Mouse (Mus musculus) liver, embryonic 13.5 days (tissue): Measurements from ENCODE around the gene Ilkap. TPM values are rescaled to one million over a fixed set of nuclear protein-coding genes. Genes with fewer than 3 reads are reported as not detected.

ENCODE experiments used
- ATAC-seq: fragments of 200-750 bp; cut with Nextera tagmentation; 2 replicates; pipeline ENCODE4 v1.8.0; 2017; ENCODE audit warnings: low read depth, mild to moderate bottlenecking, moderate number of reproducible peaks, moderate library complexity
- DNase-seq: peaks from one replicate; pipeline ENCODE4 v3.0.0; 2022
- H3K27ac ChIP-seq: fragments of 300-500 bp; sonication (generic); 2 replicates; pipeline ENCODE4 v1.5.1; 2015; ENCODE audit warnings: moderate library complexity, mild to moderate bottlenecking, inconsistent platforms
- H3K27me3 ChIP-seq: fragments of 300-500 bp; sonication (generic); 2 replicates; pipeline ENCODE4 v1.6.1; 2015; ENCODE audit warnings: mild to moderate bottlenecking, inconsistent platforms
- H3K36me3 ChIP-seq: fragments of 300-500 bp; sonication (generic); 2 replicates; pipeline ENCODE4 v1.6.1; 2015; ENCODE audit warnings: mild to moderate bottlenecking, inconsistent platforms
- H3K4me1 ChIP-seq: fragments of 300-500 bp; sonication (generic); replicated peaks from 2 replicates; pipeline ENCODE4 v1.6.1; 2015; ENCODE audit warnings: inconsistent platforms
- H3K4me2 ChIP-seq: fragments of 300-500 bp; sonication (generic); 2 replicates; pipeline ENCODE4 v1.6.1; 2015; ENCODE audit warnings: inconsistent platforms, mild to moderate bottlenecking, moderate library complexity
- H3K4me3 ChIP-seq: fragments of 300-500 bp; sonication (generic); replicated peaks from 2 replicates; pipeline ENCODE4 v1.5.1; 2015; ENCODE audit warnings: mild to moderate bottlenecking, inconsistent platforms
- H3K9ac ChIP-seq: fragments of 300-500 bp; sonication (generic); 2 replicates; pipeline ENCODE4 v1.6.1; 2015; ENCODE audit warnings: mild to moderate bottlenecking, inconsistent platforms
- H3K9me3 ChIP-seq: fragments of 300-500 bp; sonication (generic); replicated peaks from 2 replicates; pipeline ENCODE4 v1.6.1; 2016; ENCODE audit warnings: inconsistent platforms
- WGBS: fragments of 180-500 bp; shearing (Covaris S2); methylation state at CpG from one replicate; pipeline ENCODE4 v1.1.7; 2015; ENCODE audit not compliant: insufficient replicate concordance; 5-methylcytosine and 5-hydroxymethylcytosine counted together
- polyA plus RNA-seq: library from polyadenylated mRNA; unstranded; fragments of >200 nt; fragmentation: Nextera tagmentation; extraction: Ambion mirVana; gene quantifications from 2 replicates; pipeline ENCODE4 v1.2.1, GENCODE M21; 2015

Ilkap gene
- polyA plus RNA-seq, 1 experiment from 2014 or later: 86.5 TPM

DNA sequence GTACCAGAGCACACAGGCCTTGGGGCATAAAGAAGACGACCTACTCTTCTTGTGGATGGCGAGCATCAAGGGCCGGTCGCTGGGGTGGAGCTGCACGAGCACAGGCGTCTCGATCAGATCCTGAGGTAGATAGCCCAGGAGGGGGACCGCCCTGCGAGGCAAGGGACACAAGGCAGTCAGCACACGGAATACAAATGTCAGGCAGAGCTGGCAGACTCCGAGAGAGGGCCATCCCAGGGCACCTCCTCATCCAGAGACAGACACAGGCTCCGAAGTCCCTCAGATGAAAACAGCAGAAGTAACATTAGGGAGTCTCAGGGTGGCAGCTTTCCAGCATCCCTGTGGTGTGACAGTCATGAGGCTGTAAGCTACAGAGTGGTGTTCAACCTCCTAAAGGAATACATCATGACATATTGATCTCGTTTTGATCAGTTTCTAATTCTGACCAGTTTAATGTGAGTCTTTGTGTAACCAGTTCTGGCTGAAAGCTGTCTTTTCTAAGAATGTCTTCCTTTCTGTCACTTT lies 37.1 kb upstream of the Ilkap start:
- Histone ChIP-seq H3K27me3 (no peaks in the 10 kb centered on the region), H3K9ac (no peak overlapping the region), H3K27ac (no peak overlapping the region), H3K9me3 (no peaks in the 10 kb centered on the region), H3K36me3 (peaks cover 38% of the 10 kb centered on the region), H3K4me1 (peaks cover 13% of the 10 kb centered on the region), H3K4me2 (no peak overlapping the region), H3K4me3 (no peak overlapping the region)
- ATAC-seq (no peak), DNase-seq (no peak)
- WGBS: 72% methylated on average over 13 of the region's 13 CpGs

GRCm38 (mm10) chr1:91434905-91435304 lies 36.3 kb upstream of the Ilkap start:
- H3K9me3 ChIP-seq: no peaks in the 10 kb centered on the region
- H3K4me3 ChIP-seq: no peak overlapping the region
- no peak for ATAC-seq
- 77% methylated on average over 8 of the region's 8 CpGs for WGBS
- peaks cover 13% of the 10 kb centered on the region; the same call in 1 of the 2 replicates for H3K4me1 ChIP-seq
- no peak for DNase-seq
- H3K36me3 ChIP-seq: peaks cover 38% of the 10 kb centered on the region
- no peak overlapping the region for H3K9ac ChIP-seq
- no peaks in the 10 kb centered on the region for H3K27me3 ChIP-seq
- no peak overlapping the region for H3K4me2 ChIP-seq
- no peak overlapping the region for H3K27ac ChIP-seq

- H3K27me3 ChIP-seq: no peaks in the 10 kb centered on the region
- H3K36me3 ChIP-seq: peaks cover 56% of the 10 kb centered on the region
- H3K4me1 ChIP-seq: no peaks in the 10 kb centered on the region
- H3K9me3 ChIP-seq: no peaks in the 10 kb centered on the region
- no peak for DNase-seq
- H3K27ac ChIP-seq: no peak overlapping the region
- no peak overlapping the region for H3K4me3 ChIP-seq
- ATAC-seq: no peak
- H3K4me2 ChIP-seq: no peak overlapping the region
- 66% methylated on average over 7 of the region's 7 CpGs for WGBS
- no peak overlapping the region for H3K9ac ChIP-seq
Measured at GRCm38 (mm10) chr1:91430761-91431160, 32.1 kb upstream of the Ilkap start.

GRCm38 (mm10) chr1:91429212-91429611 lies 30.6 kb upstream of the Ilkap start:
- no peak overlapping the region for H3K27ac ChIP-seq
- no peaks in the 10 kb centered on the region for H3K4me1 ChIP-seq
- H3K36me3 ChIP-seq: peaks cover 43% of the 10 kb centered on the region
- H3K9ac ChIP-seq: no peak overlapping the region
- no peaks in the 10 kb centered on the region for H3K9me3 ChIP-seq
- WGBS: 78% methylated on average over 10 of the region's 10 CpGs
- ATAC-seq (no peak), DNase-seq (no peak)
- no peak overlapping the region for H3K4me2 ChIP-seq
- no peak overlapping the region for H3K4me3 ChIP-seq
- H3K27me3 ChIP-seq: no peaks in the 10 kb centered on the region

- no peak overlapping the region for H3K4me3 ChIP-seq
- H3K4me1 ChIP-seq: no peaks in the 10 kb centered on the region
- no peak overlapping the region for H3K4me2 ChIP-seq
- H3K9me3 ChIP-seq: no peaks in the 10 kb centered on the region
- no peak overlapping the region for H3K27ac ChIP-seq
- peak; percentile 49 for DNase-seq
- WGBS: 46% methylated on average over 4 of the region's 4 CpGs
- peaks cover 46% of the 10 kb centered on the region for H3K36me3 ChIP-seq
- no peaks in the 10 kb centered on the region for H3K27me3 ChIP-seq
- H3K9ac ChIP-seq: no peak overlapping the region
- ATAC-seq: no peak; the same call in 1 of the 2 replicates
Measured at GRCm38 (mm10) chr1:91428614-91429013, 30.0 kb upstream of the Ilkap start.

- Histone ChIP-seq H3K4me1 (no peaks in the 10 kb centered on the region), H3K4me3 (no peak overlapping the region), H3K36me3 (peaks cover 28% of the 10 kb centered on the region), H3K9ac (no peak overlapping the region), H3K4me2 (no peak overlapping the region), H3K9me3 (no peaks in the 10 kb centered on the region), H3K27ac (no peak overlapping the region), H3K27me3 (no peaks in the 10 kb centered on the region)
- no peak for ATAC-seq
- WGBS: 61% methylated on average over 9 of the region's 9 CpGs
- no peak for DNase-seq
Measured at GRCm38 (mm10) chr1:91426397-91426796, 27.8 kb upstream of the Ilkap start.

DNA sequence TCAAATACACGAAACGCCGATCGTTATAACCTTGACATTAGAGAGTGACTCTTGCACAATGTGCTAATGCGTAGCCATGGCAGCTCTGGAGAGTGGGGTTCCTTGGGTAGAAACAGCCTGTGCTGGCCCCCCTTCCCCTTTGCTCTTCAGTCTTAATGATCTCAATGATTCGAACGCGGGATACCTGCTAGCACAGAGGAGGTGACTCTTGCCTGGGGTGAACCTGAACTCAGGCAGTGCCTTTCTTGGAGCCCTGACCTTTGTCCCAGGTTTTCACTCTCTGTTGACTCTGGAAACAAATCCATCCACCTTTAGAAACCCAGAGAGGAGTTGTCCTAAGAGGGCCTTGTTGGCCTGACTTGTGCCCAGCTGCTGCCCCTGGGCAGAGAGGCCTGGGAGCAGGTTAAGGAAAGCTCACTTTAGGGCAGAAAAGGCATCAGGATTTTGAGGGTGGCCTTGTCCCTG lies 22.0 kb upstream of the Ilkap start:
- Histone ChIP-seq H3K4me2 (no peak overlapping the region), H3K36me3 (peaks cover 12% of the 10 kb centered on the region; the same call in 1 of the 2 replicates), H3K9ac (no peak overlapping the region), H3K4me3 (no peak overlapping the region), H3K4me1 (0 out of 2 replicates have a peak, but pooled peaks cover 4% of the 10 kb centered on the region), H3K9me3 (no peaks in the 10 kb centered on the region), H3K27ac (no peak overlapping the region), H3K27me3 (no peaks in the 10 kb centered on the region)
- DNase-seq (no peak), ATAC-seq (peak; percentile 14; the same call in 1 of the 2 replicates)
- 81% methylated on average over 8 of the region's 8 CpGs for WGBS

DNA sequence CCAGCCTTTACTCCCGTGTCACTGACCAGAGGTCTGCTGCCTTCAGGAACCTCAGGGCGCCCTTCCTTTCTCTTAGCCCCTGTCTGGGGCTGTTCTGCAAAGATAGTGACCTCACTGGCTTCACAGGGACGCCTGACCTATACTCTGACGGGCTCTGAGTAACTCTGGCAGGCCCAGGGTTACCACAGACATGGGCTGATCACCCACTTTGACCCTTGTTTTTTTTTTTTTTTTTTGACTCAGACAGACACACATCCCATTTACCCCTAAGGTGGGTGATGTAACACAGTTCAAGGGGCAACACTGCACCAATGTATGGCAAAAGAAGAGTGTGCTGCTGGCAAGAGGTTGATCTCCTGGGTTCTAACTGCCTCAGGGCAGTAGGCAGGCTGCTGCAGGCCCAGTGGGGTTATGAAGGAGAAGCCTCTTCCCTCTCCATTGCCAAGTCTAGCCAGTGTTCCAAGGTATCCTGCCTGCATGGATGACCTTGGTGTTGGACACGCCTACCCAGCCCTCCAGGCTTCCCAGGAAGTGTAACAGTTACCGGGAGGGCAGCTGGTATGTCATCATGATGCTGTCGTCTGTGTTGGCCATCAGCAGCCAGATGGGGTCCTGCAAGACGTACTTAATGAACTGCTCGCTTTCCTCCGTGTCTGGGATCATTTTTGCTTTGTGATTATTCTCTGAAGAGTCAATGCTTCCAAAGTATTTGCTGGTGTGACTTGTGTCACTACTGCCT lies 21.4 kb upstream of the Ilkap start:
- Histone ChIP-seq H3K4me2 (no peak overlapping the region), H3K36me3 (peaks cover 12% of the 10 kb centered on the region; the same call in 1 of the 2 replicates), H3K27ac (no peak overlapping the region), H3K4me1 (0 out of 2 replicates have a peak, but pooled peaks cover 7% of the 10 kb centered on the region), H3K9me3 (no peaks in the 10 kb centered on the region), H3K27me3 (no peaks in the 10 kb centered on the region), H3K9ac (no peak overlapping the region), H3K4me3 (no peak overlapping the region)
- WGBS: 49% methylated on average over 10 of the region's 10 CpGs
- peak; percentile 21; the same call in 1 of the 2 replicates for ATAC-seq
- DNase-seq: no peak

GRCm38 (mm10) chr1:91417991-91418390 lies 19.4 kb upstream of the Ilkap start:
- Histone ChIP-seq H3K36me3 (peaks cover 8% of the 10 kb centered on the region; the same call in 1 of the 2 replicates), H3K27me3 (peaks cover 10% of the 10 kb centered on the region), H3K9ac (no peak overlapping the region), H3K4me1 (peaks cover 23% of the 10 kb centered on the region), H3K4me2 (no peak overlapping the region), H3K27ac (no peak overlapping the region), H3K4me3 (no peak overlapping the region), H3K9me3 (no peaks in the 10 kb centered on the region)
- 60% methylated on average over 1 of the region's 1 CpGs for WGBS
- ATAC-seq: no peak
- DNase-seq: no peak

DNA sequence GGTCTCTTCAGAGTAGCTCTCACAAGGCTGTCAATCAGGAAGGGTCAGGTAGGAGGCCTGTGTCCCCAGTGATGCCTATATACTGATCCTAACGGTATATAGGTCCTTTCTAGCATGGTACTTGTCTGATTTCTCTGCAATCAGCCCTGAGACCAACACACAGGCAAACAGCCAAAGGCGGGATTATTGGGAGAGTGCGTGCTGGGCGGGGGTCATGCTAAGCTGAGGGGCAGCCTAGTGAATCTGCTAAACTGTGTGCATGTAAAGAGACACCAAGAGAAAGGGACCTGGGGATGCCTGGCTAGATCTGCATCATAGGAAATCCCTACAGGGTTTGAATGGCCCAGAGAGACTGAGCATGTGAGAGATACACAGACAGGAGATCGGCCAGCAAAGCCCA lies 16.7 kb upstream of the Ilkap start:
- peaks cover 8% of the 10 kb centered on the region; the same call in 1 of the 2 replicates for H3K36me3 ChIP-seq
- H3K4me3 ChIP-seq: no peak overlapping the region
- H3K9ac ChIP-seq: no peak overlapping the region
- no peaks in the 10 kb centered on the region for H3K9me3 ChIP-seq
- H3K27me3 ChIP-seq: peaks cover 21% of the 10 kb centered on the region
- H3K4me1 ChIP-seq: peaks cover 31% of the 10 kb centered on the region
- 83% methylated on average over 5 of the region's 5 CpGs for WGBS
- H3K4me2 ChIP-seq: no peak overlapping the region
- DNase-seq (no peak), ATAC-seq (no peak)
- H3K27ac ChIP-seq: no peak overlapping the region

DNA sequence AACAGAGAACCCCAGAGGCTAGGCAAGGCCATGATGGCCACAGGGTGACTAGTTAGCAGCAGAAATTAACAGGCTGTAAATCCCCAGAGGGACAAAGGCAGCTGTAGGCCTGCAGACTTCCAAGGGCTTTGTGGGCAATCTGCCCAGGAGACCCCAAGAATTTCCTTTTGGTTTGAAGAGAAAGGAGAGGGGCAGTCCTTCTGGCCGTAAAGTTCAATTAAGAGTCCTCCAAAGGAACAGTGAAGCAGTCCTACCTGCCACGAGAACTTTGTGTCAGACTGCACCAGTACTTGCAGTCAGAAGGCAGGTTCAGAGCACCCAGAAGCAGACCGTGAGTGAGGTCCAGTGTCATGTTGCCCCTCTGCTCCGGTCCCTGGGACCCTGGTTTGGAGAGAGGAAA lies 16.3 kb upstream of the Ilkap start:
- 74% methylated on average over 4 of the region's 4 CpGs for WGBS

More for the DNA sequence above, 16.3 kb upstream of the Ilkap start:
- H3K27ac ChIP-seq: no peak overlapping the region
- no peak overlapping the region for H3K4me3 ChIP-seq
- no peak overlapping the region for H3K9ac ChIP-seq
- ATAC-seq (no peak), DNase-seq (no peak)
- peaks cover 21% of the 10 kb centered on the region for H3K27me3 ChIP-seq
- H3K9me3 ChIP-seq: no peaks in the 10 kb centered on the region
- 0 out of 2 replicates have a peak overlapping the region, but pooled peaks have one; percentile 99 for H3K4me2 ChIP-seq
- peaks cover 31% of the 10 kb centered on the region for H3K4me1 ChIP-seq
- peaks cover 8% of the 10 kb centered on the region; the same call in 1 of the 2 replicates for H3K36me3 ChIP-seq
